Mouse (Mus musculus): ENCODE measurements around the gene Maats1.

DNA sequence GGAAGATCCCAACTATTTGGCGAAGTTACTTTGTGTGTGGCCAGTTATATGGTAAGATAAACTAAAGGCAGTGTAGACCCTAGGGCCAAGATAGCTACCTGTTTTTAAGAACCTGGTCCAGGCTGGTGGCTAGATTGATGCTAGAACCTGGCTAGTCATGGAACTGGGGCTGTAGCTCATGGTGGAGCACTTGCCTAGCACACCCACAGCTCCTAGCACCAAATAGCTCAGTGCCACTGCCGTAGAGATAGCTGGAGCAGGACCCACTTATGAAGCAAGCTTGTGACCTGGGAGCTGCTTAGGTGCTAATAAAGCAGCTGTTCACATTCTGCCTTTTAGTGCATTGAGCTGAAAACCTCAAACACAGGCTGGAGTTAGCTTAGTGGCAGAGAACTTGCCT is 11.7 kb upstream of the Maats1 start:
- TF ChIP-seq HCFC1 (IDR thresholded peaks at IDR 0.05; ENCODE audit: borderline replicate concordance, insufficient read depth, low read length) (no peak), ZNF384 (IDR thresholded peaks at IDR 0.05; ENCODE audit: low read depth, low read length) (no peak), MAFK (IDR thresholded peaks at IDR 0.05; ENCODE audit: insufficient read depth, low read depth, low read length) (no peak), CHD2 (IDR thresholded peaks at IDR 0.05; ENCODE audit: low read depth, low read length) (no peak)

Data from ES-E14 (cell line).